Mouse (Mus musculus): ENCODE results near the gene Nr1i3. TPM values are rescaled to one million over a fixed set of nuclear protein-coding genes. Genes with fewer than 3 reads are reported as not detected.

Gene Nr1i3
- polyA plus RNA-seq, 1 experiment from 2014 or later = 0.27 TPM

DNA sequence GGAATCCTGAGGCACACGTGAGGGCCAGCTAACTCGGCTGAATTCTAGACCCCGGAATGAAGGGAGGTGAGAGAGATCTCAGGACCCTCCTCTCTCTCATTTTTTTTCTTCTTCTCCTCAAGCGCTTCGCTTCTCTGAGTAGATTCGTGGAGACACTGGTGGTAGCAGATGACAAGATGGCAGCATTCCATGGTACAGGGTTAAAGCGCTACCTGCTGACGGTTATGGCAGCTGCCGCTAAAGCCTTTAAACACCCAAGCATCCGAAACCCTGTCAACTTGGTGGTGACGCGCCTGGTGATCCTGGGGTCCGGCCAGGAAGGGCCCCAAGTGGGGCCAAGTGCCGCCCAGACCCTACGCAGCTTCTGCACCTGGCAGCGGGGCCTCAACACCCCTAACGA lies 38.6 kb downstream of the Nr1i3 start:
- Histone ChIP-seq H3K9me3 (no peaks in the 10 kb centered on the region), H3K4me1 (replicated peaks) (peaks cover 58% of the 10 kb centered on the region), H3K36me3 (peaks cover 26% of the 10 kb centered on the region), H3K27me3 (ENCODE audit: insufficient read depth, poor library complexity, severe bottlenecking) (no peaks in the 10 kb centered on the region), H3K4me3 (peak overlapping the region; percentile 55), H3K27ac (peak overlapping the region; percentile 85)
- DNase-seq (ENCODE audit: low spot score) = no peak
- 46% methylated on average over 17 of the region's 17 CpGs for WGBS

DNA sequence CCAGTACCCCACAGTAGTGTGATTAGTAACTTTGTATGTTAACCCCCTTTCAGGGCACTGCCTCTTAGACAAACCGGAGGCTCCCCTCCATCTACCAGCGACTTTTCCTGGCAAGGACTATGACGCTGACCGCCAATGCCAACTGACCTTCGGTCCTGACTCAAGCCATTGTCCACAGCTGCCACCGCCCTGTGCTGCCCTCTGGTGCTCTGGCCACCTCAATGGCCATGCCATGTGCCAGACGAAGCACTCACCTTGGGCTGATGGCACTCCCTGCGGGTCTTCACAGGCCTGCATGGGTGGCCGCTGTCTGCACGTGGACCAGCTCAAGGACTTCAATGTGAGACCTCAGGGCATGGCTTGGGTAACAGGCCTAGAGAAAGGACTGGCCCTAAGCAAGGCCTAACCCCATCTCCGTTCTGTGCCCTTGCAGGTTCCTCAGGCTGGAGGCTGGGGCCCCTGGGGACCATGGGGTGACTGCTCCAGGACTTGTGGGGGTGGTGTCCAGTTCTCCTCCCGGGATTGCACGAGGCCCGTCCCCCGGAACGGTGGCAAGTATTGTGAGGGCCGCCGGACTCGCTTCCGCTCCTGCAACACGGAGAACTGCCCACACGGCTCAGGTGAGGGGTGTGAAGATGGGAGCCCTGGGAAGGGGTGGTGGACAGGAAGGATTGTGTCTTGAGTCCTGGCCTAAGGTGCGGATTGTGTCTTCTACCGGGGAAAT lies 42.5 kb downstream of the Nr1i3 start:
- Histone ChIP-seq H3K27me3 (ENCODE audit: insufficient read depth, poor library complexity, severe bottlenecking) (no peaks in the 10 kb centered on the region), H3K4me3 (no peak overlapping the region), H3K27ac (no peak overlapping the region), H3K36me3 (peaks cover 45% of the 10 kb centered on the region), H3K9me3 (no peaks in the 10 kb centered on the region), H3K4me1 (replicated peaks) (peaks cover 20% of the 10 kb centered on the region)
- DNase-seq (ENCODE audit: low spot score) = no peak
- WGBS = 93% methylated on average over 24 of the region's 24 CpGs

DNA sequence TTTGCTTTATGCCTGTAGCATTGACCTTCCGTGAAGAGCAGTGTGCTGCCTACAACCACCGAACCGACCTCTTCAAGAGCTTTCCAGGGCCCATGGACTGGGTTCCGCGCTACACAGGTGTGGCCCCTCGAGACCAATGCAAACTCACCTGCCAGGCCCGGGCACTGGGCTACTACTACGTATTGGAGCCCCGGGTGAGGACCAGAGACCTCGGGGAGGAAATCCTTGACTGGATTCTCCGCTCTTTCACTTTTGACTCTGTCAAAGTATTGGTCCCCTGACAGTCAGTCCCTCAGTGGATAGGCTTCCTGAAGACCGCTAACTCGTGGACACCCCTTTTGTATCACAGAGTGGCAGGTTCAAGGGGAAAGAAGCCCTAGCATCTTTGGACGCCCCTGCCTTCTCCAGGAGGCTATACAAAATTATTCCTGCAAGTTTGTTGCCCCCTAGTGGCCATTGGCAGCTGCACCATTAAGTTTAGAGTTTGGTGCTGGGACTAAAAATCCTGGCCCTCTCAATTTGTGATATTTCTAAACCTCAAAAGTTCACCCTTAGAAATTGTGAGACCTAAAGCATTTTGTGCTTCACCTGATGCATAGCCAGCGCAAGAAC lies 43.3 kb downstream of the Nr1i3 start:
- Histone ChIP-seq H3K4me3 (no peak overlapping the region), H3K27ac (no peak overlapping the region), H3K9me3 (no peaks in the 10 kb centered on the region), H3K4me1 (replicated peaks) (peaks cover 12% of the 10 kb centered on the region), H3K27me3 (ENCODE audit: insufficient read depth, poor library complexity, severe bottlenecking) (no peaks in the 10 kb centered on the region), H3K36me3 (peaks cover 45% of the 10 kb centered on the region)
- peak; percentile 69 for DNase-seq (ENCODE audit: low spot score)
- WGBS = 73% methylated on average over 15 of the region's 15 CpGs

DNA sequence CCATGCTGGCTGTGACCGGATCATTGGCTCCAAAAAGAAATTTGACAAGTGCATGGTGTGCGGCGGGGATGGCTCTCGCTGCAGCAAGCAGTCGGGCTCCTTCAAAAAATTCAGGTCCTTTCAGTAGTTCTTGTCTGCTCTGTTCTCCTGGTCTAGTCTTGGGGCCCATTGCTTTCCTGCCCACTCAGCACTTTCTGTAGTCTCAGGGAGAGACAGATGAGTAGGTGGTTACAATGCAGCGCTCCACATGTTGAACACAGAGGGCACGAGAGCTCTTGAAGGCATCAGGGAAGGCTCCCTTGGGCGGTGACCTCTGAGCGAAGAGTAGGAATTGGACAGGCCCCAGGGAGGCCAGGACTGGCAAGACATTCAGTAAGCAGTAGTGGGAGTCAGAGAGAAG lies 44.0 kb downstream of the Nr1i3 start:
- 85% methylated on average over 9 of the region's 9 CpGs for WGBS
- peaks cover 45% of the 10 kb centered on the region for H3K36me3 ChIP-seq
- peaks cover 10% of the 10 kb centered on the region for H3K4me1 ChIP-seq (replicated peaks)
- no peak for DNase-seq (ENCODE audit: low spot score)
- H3K9me3 ChIP-seq = no peaks in the 10 kb centered on the region
- no peaks in the 10 kb centered on the region for H3K27me3 ChIP-seq (ENCODE audit: insufficient read depth, poor library complexity, severe bottlenecking)
- H3K27ac ChIP-seq = no peak overlapping the region
- no peak overlapping the region for H3K4me3 ChIP-seq

DNA sequence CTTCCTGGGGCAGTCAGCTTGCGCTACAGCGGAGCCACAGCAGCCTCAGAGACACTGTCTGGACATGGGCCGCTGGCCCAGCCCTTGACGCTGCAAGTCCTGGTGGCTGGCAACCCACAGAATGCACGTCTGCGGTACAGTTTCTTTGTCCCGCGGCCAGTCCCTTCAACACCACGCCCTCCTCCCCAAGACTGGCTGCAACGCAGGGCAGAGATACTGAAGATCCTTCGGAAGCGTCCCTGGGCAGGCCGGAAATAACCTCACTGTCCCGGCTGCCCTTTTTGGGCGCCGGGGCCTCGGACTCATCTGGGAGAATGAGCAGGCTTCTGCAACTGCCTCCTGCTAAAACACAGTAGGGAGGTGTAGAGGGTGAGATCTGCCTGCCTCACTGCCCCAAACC lies 45.2 kb downstream of the Nr1i3 start:
- peaks cover 40% of the 10 kb centered on the region for H3K36me3 ChIP-seq
- H3K9me3 ChIP-seq = no peaks in the 10 kb centered on the region
- H3K4me3 ChIP-seq = no peak overlapping the region
- H3K27ac ChIP-seq = no peak overlapping the region
- 80% methylated on average over 17 of the region's 17 CpGs for WGBS
- H3K4me1 ChIP-seq (replicated peaks) = peaks cover 16% of the 10 kb centered on the region
- no peak for DNase-seq (ENCODE audit: low spot score)
- no peaks in the 10 kb centered on the region for H3K27me3 ChIP-seq (ENCODE audit: insufficient read depth, poor library complexity, severe bottlenecking)

DNA sequence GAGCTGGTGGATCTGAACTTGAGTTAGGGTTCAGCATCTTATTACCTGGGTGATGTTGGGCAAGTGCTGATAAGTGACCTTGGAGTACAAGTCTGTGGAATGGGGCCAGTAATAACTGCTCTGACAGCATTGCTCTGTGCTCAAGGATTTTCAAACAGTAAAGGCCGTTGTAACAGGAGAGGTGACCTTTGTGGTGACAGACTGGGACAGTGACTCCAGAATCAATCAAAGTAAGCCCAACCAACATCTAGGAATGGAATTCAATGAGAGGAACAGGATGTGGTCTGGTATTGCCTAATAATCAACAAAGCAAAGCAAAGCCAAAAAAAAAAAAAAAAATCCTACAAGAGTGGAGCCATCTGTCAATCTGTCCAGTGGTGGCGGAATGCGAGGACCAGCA lies 46.5 kb downstream of the Nr1i3 start:
- Histone ChIP-seq H3K4me1 (replicated peaks) (peaks cover 16% of the 10 kb centered on the region), H3K27ac (no peak overlapping the region)
- 86% methylated on average over 3 of the region's 3 CpGs for WGBS

DNA sequence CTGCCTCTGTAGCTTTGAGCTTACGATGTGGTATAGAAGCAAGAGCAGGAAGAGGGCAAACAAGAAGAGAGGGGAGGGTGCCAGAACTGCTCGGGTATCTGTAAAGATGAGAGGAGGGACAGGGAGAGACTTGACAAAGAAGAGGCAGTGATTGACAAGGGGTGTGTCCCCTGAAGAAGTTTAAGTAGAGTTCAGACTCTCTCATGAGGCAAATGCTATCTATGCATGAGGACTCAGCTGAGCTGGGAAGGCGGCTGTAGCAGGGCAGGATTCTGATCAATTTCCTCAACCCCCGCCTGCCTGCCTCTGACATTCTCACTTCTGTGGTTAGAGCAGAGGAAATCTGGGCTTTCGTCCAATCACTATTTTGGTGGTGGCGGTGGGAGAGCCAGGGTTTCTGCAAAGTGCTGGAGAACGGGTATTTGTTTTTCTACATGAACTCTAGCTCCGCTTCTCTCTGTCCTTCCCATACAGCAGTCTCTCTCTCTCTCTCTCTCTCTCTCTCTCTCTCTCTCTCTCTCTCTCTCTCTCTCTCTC lies 48.9 kb downstream of the Nr1i3 start:
- 9% methylated on average over 8 of the region's 8 CpGs for WGBS
- DNase-seq (ENCODE audit: low spot score) = peak; percentile 36
- H3K27ac ChIP-seq = peak overlapping the region; percentile 76

More for the DNA sequence above, 46.5 kb downstream of the Nr1i3 start:
- H3K27me3 ChIP-seq (ENCODE audit: insufficient read depth, poor library complexity, severe bottlenecking) = no peaks in the 10 kb centered on the region
- DNase-seq (ENCODE audit: low spot score) = no peak
- H3K36me3 ChIP-seq = peaks cover 29% of the 10 kb centered on the region
- H3K9me3 ChIP-seq = no peaks in the 10 kb centered on the region
- no peak overlapping the region for H3K4me3 ChIP-seq

DNA sequence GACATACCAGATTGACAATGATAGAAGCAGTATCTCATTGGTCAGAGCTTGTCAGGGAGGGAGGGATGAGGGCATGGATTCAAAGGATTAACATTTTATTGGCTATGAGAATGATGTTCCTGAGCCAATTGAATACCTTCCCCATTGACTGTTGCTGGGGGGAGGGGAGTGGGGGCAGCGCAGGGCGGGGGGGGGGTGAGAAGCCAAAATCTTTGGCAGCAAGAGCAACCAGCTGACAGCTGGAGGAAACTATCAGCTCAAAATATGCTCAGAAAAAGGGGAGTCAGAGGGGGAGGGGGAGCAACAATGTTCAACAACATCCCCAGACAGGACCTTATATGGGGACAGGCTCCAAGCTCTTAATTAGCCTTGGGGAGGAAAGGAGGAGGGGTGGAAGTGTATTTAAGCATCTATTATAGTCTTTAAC lies 49.4 kb downstream of the Nr1i3 start:
- Histone ChIP-seq H3K27ac (peak overlapping the region; percentile 76), H3K4me1 (replicated peaks) (peaks cover 16% of the 10 kb centered on the region), H3K36me3 (peaks cover 11% of the 10 kb centered on the region), H3K27me3 (ENCODE audit: insufficient read depth, poor library complexity, severe bottlenecking) (no peaks in the 10 kb centered on the region), H3K4me3 (peak overlapping the region; percentile 41), H3K9me3 (no peaks in the 10 kb centered on the region)
- 2% methylated on average over 2 of the region's 2 CpGs for WGBS
- peak; percentile 49 for DNase-seq (ENCODE audit: low spot score)

More for the DNA sequence above, 48.9 kb downstream of the Nr1i3 start:
- Histone ChIP-seq H3K27me3 (ENCODE audit: insufficient read depth, poor library complexity, severe bottlenecking) (no peaks in the 10 kb centered on the region), H3K4me3 (peak overlapping the region; percentile 41), H3K4me1 (replicated peaks) (peaks cover 16% of the 10 kb centered on the region), H3K36me3 (peaks cover 16% of the 10 kb centered on the region), H3K9me3 (no peaks in the 10 kb centered on the region)

DNA sequence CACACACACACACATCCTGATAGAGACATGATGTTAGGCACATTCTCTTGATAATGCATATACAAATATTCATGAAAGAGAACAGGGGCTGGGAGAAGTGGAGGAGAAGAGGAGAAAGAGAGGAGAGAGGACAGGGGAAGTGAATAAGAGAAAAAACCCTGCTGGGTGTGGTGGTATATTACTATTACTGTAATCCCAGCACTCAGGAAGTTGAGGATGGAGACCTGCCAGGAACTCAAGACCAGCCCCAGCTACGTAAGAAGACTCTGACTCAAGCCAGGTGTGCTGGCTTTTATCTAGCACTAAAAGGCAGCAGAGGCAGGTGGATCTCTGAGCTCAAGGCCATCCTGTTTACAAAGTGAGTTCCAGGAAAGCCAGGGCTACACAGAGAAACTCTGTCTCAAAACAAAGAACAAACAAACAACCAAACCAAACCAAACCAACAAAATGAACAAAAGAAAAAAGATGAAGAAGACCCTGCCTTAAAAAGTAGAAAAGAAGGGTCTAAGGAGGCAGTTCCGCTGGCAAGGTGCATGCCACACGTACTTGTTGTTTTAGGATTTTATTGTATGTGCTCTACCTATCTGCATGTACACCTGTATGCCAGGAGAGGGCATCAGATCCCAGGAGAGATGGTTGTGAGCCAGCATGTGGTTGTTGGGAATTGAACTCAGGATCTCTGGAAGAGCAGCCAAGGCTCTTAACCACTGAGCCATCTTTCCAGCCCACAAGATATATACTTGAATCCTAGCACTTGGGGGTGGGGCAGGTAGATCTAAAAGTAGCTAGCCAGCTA lies 50.1 kb downstream of the Nr1i3 start:
- DNase-seq (ENCODE audit: low spot score) = no peak
- no peaks in the 10 kb centered on the region for H3K27me3 ChIP-seq (ENCODE audit: insufficient read depth, poor library complexity, severe bottlenecking)
- 84% methylated on average over 3 of the region's 3 CpGs for WGBS
- peak overlapping the region; percentile 41; the same call in 1 of the 2 replicates for H3K4me3 ChIP-seq
- H3K4me1 ChIP-seq (replicated peaks) = peaks cover 16% of the 10 kb centered on the region
- peaks cover 5% of the 10 kb centered on the region for H3K36me3 ChIP-seq
- H3K9me3 ChIP-seq = no peaks in the 10 kb centered on the region
- peak overlapping the region; percentile 40; the same call in 1 of the 2 replicates for H3K27ac ChIP-seq

DNA sequence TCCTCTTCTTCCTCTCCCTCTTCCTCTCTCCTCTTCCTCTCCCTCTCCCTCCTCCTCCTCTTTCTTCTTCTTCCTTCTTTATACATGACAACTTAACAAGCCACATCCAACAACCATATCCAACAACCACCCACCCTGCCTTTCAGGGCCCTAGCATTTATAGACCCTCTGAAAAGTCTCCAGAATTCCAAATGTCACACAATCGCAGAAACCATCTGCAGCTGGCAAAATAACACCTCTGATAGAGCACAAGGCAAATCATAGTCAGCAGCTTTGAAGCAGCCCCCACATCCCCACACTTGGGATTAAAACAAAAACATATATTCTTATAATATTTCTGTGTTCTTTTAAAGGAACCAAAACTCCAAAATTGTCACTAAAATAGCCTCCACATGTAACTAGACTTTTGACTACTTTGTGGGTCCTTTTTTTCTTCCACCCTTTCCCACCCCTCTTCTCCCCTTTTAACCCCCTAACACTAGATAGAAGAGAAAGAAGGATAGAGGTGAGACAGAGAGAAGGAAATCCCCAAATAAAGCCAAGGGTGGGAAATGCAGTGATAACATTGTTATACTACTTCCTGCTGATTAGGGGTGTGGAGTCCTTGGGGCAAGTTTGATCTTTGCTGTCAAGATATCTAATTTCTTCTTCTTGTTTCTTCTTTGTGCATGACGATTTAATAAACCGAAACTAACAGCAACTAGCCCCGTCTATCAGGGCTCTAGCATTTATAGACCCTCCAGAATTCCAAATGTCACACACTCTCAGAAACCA lies 52.4 kb downstream of the Nr1i3 start:
- H3K4me3 ChIP-seq = no peak overlapping the region
- 85% methylated on average over 4 of the region's 4 CpGs for WGBS
- no peaks in the 10 kb centered on the region for H3K9me3 ChIP-seq
- peaks cover 31% of the 10 kb centered on the region for H3K4me1 ChIP-seq (replicated peaks)
- H3K36me3 ChIP-seq = no peaks in the 10 kb centered on the region
- no peak overlapping the region for H3K27ac ChIP-seq
- no peaks in the 10 kb centered on the region for H3K27me3 ChIP-seq (ENCODE audit: insufficient read depth, poor library complexity, severe bottlenecking)
- no peak for DNase-seq (ENCODE audit: low spot score)

DNA sequence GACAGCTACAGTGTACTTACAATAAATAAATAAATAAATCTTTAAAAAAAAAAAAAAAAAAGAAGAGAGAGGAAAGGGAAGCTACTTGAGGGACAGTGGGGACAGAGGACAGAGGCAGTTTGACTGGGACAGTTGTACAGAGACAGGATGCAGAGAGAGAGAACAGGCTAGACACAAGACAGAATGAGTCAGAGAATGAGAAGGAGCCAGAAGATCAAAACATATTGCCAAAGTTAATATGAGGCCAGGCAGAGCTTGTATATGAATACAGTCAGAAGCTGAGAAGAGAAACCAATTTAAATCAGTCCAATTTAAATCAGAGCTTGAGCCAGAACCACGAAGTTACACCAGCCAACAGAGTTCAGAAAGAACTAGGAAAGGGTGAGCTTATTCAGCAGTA lies 54.6 kb downstream of the Nr1i3 start:
- WGBS = 62% methylated on average over 1 of the region's 1 CpGs
- DNase-seq (ENCODE audit: low spot score) = no peak
- Histone ChIP-seq H3K27me3 (ENCODE audit: insufficient read depth, poor library complexity, severe bottlenecking) (no peaks in the 10 kb centered on the region), H3K4me1 (replicated peaks) (peaks cover 26% of the 10 kb centered on the region), H3K4me3 (no peak overlapping the region), H3K36me3 (peaks cover 18% of the 10 kb centered on the region), H3K27ac (no peak overlapping the region), H3K9me3 (no peaks in the 10 kb centered on the region)

DNA sequence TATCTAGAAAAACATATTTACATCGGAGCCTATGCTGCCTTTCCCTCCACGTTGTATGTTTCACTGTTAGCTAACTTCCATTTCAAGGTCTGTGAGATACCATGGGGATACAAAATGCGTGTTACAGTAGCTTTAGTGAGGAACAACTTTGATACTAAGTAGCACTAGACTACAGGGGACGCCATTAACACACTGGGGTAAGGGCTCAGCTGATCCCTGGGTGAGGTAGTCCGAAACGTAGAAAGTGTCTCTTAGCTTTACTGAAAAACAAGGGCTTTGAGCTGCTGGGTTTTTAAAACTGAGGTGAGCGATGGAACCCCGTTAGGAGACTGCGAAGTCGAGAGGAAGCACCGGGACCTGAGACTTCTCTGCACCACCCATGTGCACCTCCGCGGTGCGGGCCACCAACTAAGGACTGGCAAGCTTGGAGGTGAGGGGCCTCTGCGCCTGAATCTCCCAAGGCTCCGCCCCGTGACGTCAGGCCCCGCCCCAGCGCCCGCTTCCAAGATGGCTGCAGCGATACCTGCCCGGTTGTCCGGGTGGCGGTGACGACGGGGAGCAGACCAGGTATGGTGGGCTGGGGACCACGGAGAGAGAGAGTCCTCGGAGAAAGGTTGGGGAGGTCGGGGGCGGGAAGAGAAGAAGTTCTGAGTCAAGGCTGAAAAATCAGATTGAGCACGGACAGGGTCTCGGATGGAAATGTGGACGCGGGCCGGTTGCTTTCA lies 56.2 kb downstream of the Nr1i3 start, which contains the start of gene B4galt3:
Gene B4galt3 (plus strand): TSS at position 481 of the 725 bp plus-strand sequence.
- Histone ChIP-seq H3K27me3 (ENCODE audit: insufficient read depth, poor library complexity, severe bottlenecking) (no peaks in the 10 kb centered on the region), H3K9me3 (no peaks in the 10 kb centered on the region), H3K4me3 (peak within 1 kb of the TSS; percentile 63), H3K36me3 (peaks cover 35% of the 10 kb centered on the region), H3K4me1 (replicated peaks) (peaks cover 22% of the 10 kb centered on the region), H3K27ac (peak within 1 kb of the TSS; percentile 84)
- DNase-seq (ENCODE audit: low spot score) = peak; percentile 95
- WGBS = 3% methylated on average over 36 of the region's 36 CpGs
